Mouse (Mus musculus) B cell, adult (primary cell): ENCODE data around the gene Lrrc8c. TPM values are rescaled to one million over a fixed set of nuclear protein-coding genes. Genes with fewer than 3 reads are reported as not detected.

Source experiments
- total RNA-seq: library from RNA; stranded (reverse); gene quantifications from 4 replicates; pipeline ENCODE4 v1.2.4, GENCODE M21; 2023; ENCODE audit not compliant: inconsistent age

Gene Lrrc8c
- total RNA-seq: 58.1 to 68.8 TPM (median 64.2 TPM) in 4 replicates

GRCm38 (mm10) chr5:105519096-105519975, at the start of gene Lrrc8c:
Gene Lrrc8c (plus strand): TSS chr5:105519388.

Other genes starting within 250 kb of the Lrrc8c start
- gene Gm43302, start 225.7 kb upstream of the Lrrc8c start, total RNA-seq: 0.45 TPM in 1 of 4 replicates, not detected in the others
- gene Gbp6, start 225.7 kb upstream of the Lrrc8c start, total RNA-seq: 2.4 to 5.2 TPM (median 4.0 TPM) in 4 replicates
- 2.9 to 4.5 TPM (median 3.7 TPM) in 4 replicates for gene Lrrc8b, start 103.6 kb upstream of the Lrrc8c start, total RNA-seq
- gene Lrrc8d, start 180.6 kb downstream of the Lrrc8c start, total RNA-seq: 46.4 to 55.6 TPM (median 50.3 TPM) in 4 replicates